Mouse (Mus musculus) heart, embryonic 16.5 days (tissue): ENCODE measurements at regions not wholly inside any gene's neighbourhood (a gene's known extent, or its start where the extent isn't known, plus 50 kb on each side); places are given as distances from the start of the nearest gene placed in this dataset.

Experiments
- ATAC-seq: fragments of 200-750 bp; cut with Nextera tagmentation; replicated peaks from 2 replicates; pipeline ENCODE4 v1.8.0; 2017; ENCODE audit warnings: moderate number of reproducible peaks; ENCODE audit not compliant: insufficient read depth, low FRiP score; ENCODE audit errors: extremely low read depth
- H3K27ac ChIP-seq: fragments of 300-500 bp; sonication (generic); 2 replicates; pipeline ENCODE4 v1.5.1; 2014; ENCODE audit warnings: mild to moderate bottlenecking, low read length, control low read depth, moderate library complexity
- H3K27me3 ChIP-seq: fragments of 300-500 bp; sonication (generic); 2 replicates; pipeline ENCODE4 v1.6.1; 2014; ENCODE audit warnings: low read length, mixed read lengths; ENCODE audit not compliant: control insufficient read depth, insufficient read depth
- H3K36me3 ChIP-seq: fragments of 300-500 bp; sonication (generic); 2 replicates; pipeline ENCODE4 v1.6.1; 2014; ENCODE audit not compliant: control insufficient read depth, insufficient read depth
- H3K4me1 ChIP-seq: fragments of 300-500 bp; sonication (generic); 2 replicates; pipeline ENCODE4 v1.6.1; 2014; ENCODE audit warnings: low read length, mixed read lengths; ENCODE audit not compliant: control insufficient read depth, insufficient read depth
- H3K4me2 ChIP-seq: fragments of 300-500 bp; sonication (generic); 2 replicates; pipeline ENCODE4 v1.6.1; 2014; ENCODE audit warnings: low read depth, mild to moderate bottlenecking, control low read depth, low read length
- H3K4me3 ChIP-seq: fragments of 300-500 bp; sonication (generic); 2 replicates; pipeline ENCODE4 v1.5.1; 2014; ENCODE audit warnings: mild to moderate bottlenecking, control low read depth, low read length
- H3K9ac ChIP-seq: fragments of 300-500 bp; sonication (generic); 2 replicates; pipeline ENCODE4 v1.6.1; 2014; ENCODE audit warnings: low read length, control low read depth
- H3K9me3 ChIP-seq: fragments of 300-500 bp; sonication (generic); replicated peaks from 2 replicates; pipeline ENCODE4 v1.6.1; 2016; ENCODE audit warnings: low read length; ENCODE audit not compliant: control insufficient read depth
- WGBS: fragments of 180-500 bp; shearing (Covaris S2); extraction: QIAGEN DNeasy Blood & Tissue Kit; methylation state at CpG from one replicate; pipeline ENCODE4 v1.1.7; 2014; 5-methylcytosine and 5-hydroxymethylcytosine counted together

GRCm38 (mm10) chr9:68376222-68376621, 277.4 kb upstream of the Rora start:
- 56% methylated on average over 1 of the region's 1 CpGs for whole genome bisulfite sequencing
- Histone ChIP-seq H3K9ac (no peak overlapping the region), H3K4me1 (no peaks in the 10 kb centered on the region), H3K9me3 (no peaks in the 10 kb centered on the region), H3K4me3 (no peak overlapping the region), H3K36me3 (no peaks in the 10 kb centered on the region), H3K27me3 (no peaks in the 10 kb centered on the region), H3K27ac (no peak overlapping the region), H3K4me2 (no peak overlapping the region)
- no peak for ATAC-seq

- no peaks in the 10 kb centered on the region for H3K9me3 ChIP-seq
- no peak overlapping the region for H3K4me3 ChIP-seq
- no peaks in the 10 kb centered on the region for H3K27me3 ChIP-seq
- H3K4me2 ChIP-seq, result no peak overlapping the region
- ATAC-seq, result no peak
- WGBS, result 84% methylated on average over 6 of the region's 6 CpGs
- H3K27ac ChIP-seq, result no peak overlapping the region
- H3K9ac ChIP-seq, result no peak overlapping the region
- no peaks in the 10 kb centered on the region for H3K4me1 ChIP-seq
- H3K36me3 ChIP-seq, result no peaks in the 10 kb centered on the region
These were observed 271.7 kb upstream of the Rora start for GRCm38 (mm10) chr9:68381871-68382270.

DNA sequence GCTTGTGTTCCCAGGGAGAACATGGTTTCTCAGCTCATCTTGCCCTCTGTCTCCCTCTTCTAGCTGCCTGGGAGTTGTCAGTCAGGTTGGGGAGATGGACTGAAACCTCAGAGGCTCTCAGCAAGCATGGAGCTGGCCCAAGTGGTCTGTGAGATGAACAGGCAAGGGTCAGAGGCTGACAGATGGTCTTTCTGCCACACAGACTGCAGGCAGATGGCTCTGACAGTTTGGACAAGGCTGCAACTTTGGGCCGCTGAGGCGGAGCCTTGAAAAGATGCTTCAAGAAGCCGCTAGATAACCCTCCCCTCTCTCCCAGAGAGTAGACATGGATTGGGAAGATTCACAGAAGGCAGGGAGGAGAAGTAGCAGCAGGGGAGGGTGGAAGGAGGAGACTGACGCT, 252.7 kb upstream of the Rora start:
- no peaks in the 10 kb centered on the region for H3K27me3 ChIP-seq
- no peak overlapping the region for H3K4me2 ChIP-seq
- H3K27ac ChIP-seq, result no peak overlapping the region
- H3K4me1 ChIP-seq, result peaks cover 10% of the 10 kb centered on the region
- H3K36me3 ChIP-seq, result no peaks in the 10 kb centered on the region
- no peaks in the 10 kb centered on the region for H3K9me3 ChIP-seq
- ATAC-seq, result no peak
- whole genome bisulfite sequencing, result 57% methylated on average over 4 of the region's 4 CpGs
- H3K4me3 ChIP-seq, result no peak overlapping the region
- H3K9ac ChIP-seq, result no peak overlapping the region

GRCm38 (mm10) chr9:68402176-68402845, 251.3 kb upstream of the Rora start:
- Histone ChIP-seq H3K4me2 (no peak overlapping the region), H3K9ac (no peak overlapping the region), H3K4me1 (peaks cover 10% of the 10 kb centered on the region), H3K36me3 (no peaks in the 10 kb centered on the region), H3K27me3 (no peaks in the 10 kb centered on the region), H3K9me3 (no peaks in the 10 kb centered on the region), H3K27ac (no peak overlapping the region), H3K4me3 (no peak overlapping the region)
- no peak for ATAC-seq
- 51% methylated on average over 8 of the region's 8 CpGs for WGBS

DNA sequence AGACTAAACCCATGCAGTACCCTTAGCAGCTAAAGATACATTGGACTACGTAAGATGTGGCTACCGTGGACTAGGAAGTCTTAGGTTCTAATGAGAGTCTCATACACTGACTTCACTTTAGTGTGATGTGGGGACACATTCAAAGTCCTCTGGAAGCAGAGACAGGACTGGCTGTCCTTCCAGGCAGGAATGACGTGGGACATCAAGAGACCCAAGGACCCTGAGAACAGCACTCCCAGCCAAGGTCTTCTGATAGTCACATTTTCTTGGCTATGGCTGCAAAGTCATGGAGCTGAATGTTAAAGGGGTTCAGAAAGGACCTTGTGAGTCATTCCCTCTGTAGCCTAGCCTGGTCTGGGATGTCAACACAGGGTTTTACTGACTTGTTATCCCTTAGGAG, 250.6 kb upstream of the Rora start:
- no peaks in the 10 kb centered on the region for H3K36me3 ChIP-seq
- no peaks in the 10 kb centered on the region for H3K27me3 ChIP-seq
- peaks cover 10% of the 10 kb centered on the region for H3K4me1 ChIP-seq
- no peaks in the 10 kb centered on the region for H3K9me3 ChIP-seq
- WGBS, result 81% methylated on average over 3 of the region's 3 CpGs
- no peak overlapping the region for H3K27ac ChIP-seq
- no peak overlapping the region for H3K9ac ChIP-seq
- no peak overlapping the region for H3K4me3 ChIP-seq
- H3K4me2 ChIP-seq, result no peak overlapping the region
- no peak for ATAC-seq

DNA sequence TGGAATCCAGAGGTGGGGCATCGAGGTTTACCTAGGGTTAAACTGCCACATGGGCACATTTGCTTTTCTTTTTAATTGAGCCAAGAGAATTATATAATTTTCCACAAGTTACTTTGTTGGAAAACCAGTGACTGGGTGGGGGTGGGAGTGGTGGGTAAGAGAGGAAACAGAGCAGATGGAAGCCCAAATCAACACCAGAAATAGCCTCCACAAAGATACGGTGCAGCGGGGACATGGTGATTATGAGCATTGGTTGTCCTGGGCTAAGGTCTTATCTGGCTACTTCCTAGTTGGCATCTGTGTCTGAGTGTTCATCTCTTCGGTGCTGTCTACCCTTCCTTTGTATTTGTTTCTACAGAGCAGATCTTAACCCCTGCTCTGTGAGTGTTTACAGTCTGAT, 250.1 kb upstream of the Rora start:
- WGBS, result 38% methylated on average over 4 of the region's 4 CpGs
- ATAC-seq, result no peak

GRCm38 (mm10) chr9:68409786-68410185, 243.8 kb upstream of the Rora start:
- Histone ChIP-seq H3K27me3 (no peaks in the 10 kb centered on the region), H3K9ac (no peak overlapping the region), H3K4me3 (no peak overlapping the region), H3K36me3 (no peaks in the 10 kb centered on the region), H3K4me1 (no peaks in the 10 kb centered on the region), H3K4me2 (no peak overlapping the region), H3K9me3 (no peaks in the 10 kb centered on the region), H3K27ac (no peak overlapping the region)
- ATAC-seq, result no peak
- WGBS, result 66% methylated on average over 3 of the region's 3 CpGs

More for the DNA sequence above, 250.1 kb upstream of the Rora start:
- Histone ChIP-seq H3K27me3 (no peaks in the 10 kb centered on the region), H3K36me3 (no peaks in the 10 kb centered on the region), H3K9me3 (no peaks in the 10 kb centered on the region), H3K27ac (no peak overlapping the region), H3K4me3 (no peak overlapping the region), H3K9ac (no peak overlapping the region), H3K4me1 (peaks cover 10% of the 10 kb centered on the region), H3K4me2 (no peak overlapping the region)

GRCm38 (mm10) chr9:68426286-68426685, 227.3 kb upstream of the Rora start:
- Histone ChIP-seq H3K4me2 (no peak overlapping the region), H3K4me1 (no peaks in the 10 kb centered on the region), H3K27me3 (no peaks in the 10 kb centered on the region), H3K27ac (no peak overlapping the region), H3K9ac (no peak overlapping the region), H3K9me3 (no peaks in the 10 kb centered on the region), H3K4me3 (no peak overlapping the region), H3K36me3 (no peaks in the 10 kb centered on the region)
- WGBS, result 66% methylated on average over 2 of the region's 2 CpGs
- no peak for ATAC-seq

DNA sequence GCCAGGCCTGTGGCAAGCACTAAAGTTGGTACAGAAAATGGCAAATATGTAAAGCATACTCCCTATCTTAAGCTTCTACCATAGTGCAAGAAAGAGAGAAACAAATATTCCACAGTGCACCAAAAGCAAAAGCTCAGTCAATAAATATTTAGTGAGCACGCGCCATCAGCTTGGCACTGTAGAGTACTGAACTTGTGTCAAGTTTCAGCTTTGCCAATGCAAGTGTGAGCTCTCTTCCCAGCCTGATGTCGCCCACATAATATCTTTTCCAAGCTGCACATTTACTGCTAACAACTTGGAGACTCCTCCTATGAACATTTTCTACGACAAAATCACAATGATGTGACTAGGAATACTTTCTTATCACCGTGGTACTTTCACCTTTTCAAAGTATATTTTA, 190.8 kb upstream of the Rora start:
- no peak overlapping the region for H3K4me2 ChIP-seq
- H3K9me3 ChIP-seq, result 0 out of 2 replicates have a peak, but pooled peaks cover 2% of the 10 kb centered on the region
- H3K9ac ChIP-seq, result no peak overlapping the region
- no peaks in the 10 kb centered on the region for H3K4me1 ChIP-seq
- 87% methylated on average over 5 of the region's 5 CpGs for WGBS
- H3K4me3 ChIP-seq, result no peak overlapping the region
- H3K36me3 ChIP-seq, result no peaks in the 10 kb centered on the region
- no peak overlapping the region for H3K27ac ChIP-seq
- no peak for ATAC-seq
- no peaks in the 10 kb centered on the region for H3K27me3 ChIP-seq
